Mouse (Mus musculus) monocyte, adult 5-6 weeks (primary cell): ENCODE measurements around the gene Dst. TPM values are rescaled to one million over a fixed set of nuclear protein-coding genes. Genes with fewer than 3 reads are reported as not detected.

Experiments used
- ATAC-seq: fragments of 153-309, 156-312 bp; replicated peaks from 2 replicates; pipeline ENCODE4 v1.8.0; 2017; ENCODE audit warnings: mild to moderate bottlenecking; ENCODE audit not compliant: low TSS enrichment, insufficient number of reproducible peaks, severe bottlenecking, poor library complexity, low FRiP score
- total RNA-seq: library from RNA; stranded (forward); fragments of 200-1000, 200-491, 200-594 nt; gene quantifications from 3 replicates; pipeline ENCODE4 v1.2.3, GENCODE M21; 2017

Dst gene
- total RNA-seq, 1 experiment from 2014 or later = 0.29 TPM

DNA sequence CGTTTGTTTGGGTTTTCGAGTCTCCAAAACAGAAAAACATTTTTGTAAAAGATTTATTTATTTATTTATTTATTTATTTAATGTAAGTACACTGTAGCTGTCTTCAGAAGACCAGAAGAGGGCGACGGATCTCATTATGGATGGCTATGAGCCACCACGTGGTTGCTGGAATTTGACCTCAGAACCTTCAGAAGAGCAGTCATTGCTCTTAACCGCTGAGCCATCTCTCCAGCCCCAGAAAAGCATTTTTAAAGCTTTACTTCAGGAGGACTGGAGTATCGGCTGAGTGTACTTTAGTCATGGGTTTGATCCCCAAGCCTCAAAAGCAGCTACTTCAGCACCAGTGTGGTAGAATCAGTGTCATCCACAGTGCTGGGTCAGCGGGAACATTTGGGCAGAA is 266.9 kb downstream of the Dst start:
- ATAC-seq = no peak

DNA sequence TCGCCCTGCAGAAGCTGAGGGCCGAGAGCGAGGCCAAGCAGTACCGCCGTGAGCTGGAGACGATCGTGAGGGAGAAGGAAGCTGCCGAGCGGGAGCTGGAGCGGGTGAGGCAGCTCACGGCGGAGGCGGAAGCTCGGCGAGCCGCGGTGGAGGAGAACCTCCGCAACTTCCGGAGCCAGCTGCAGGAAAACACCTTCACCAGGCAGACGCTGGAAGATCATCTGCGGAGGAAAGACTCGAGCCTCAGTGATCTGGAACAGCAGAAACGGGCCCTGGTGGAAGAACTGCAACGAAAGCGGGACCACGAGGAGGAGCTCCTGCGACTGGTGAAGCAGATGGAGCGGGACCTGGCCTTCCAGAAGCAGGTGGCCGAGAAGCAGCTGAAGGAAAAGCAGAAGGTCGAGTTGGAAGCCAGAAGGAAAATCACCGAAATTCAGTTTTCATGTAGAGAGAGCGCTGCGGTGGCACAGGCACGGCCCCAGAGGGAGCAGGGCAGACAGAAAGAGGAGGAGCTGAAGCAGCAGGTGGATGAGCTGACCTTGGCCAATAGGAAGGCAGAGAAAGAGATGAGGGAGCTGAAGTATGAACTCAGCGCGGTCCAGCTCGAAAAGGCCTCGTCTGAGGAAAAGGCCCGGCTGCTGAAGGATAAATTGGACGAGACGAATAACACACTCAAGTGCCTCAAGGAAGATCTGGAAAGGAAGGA is 270.1 kb downstream of the Dst start:
- no peak for ATAC-seq

DNA sequence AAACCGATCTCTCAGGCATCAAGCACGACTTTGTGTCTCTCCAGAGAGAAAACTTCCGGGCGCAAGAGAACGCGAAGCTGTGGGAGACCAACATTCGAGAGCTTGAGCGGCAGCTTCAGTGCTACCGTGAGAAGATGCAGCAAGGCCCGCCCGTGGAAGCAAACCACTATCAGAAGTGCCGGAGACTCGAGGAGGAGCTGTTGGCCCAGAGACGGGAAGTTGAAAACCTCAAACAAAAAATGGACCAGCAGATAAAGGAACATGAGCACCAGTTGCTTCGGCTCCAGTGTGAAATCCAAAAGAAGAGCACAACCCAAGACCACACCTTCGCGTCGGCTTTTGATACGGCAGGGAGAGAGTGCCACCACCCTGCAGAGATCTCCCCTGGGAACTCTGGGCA is 271.7 kb downstream of the Dst start:
- ATAC-seq = no peak

DNA sequence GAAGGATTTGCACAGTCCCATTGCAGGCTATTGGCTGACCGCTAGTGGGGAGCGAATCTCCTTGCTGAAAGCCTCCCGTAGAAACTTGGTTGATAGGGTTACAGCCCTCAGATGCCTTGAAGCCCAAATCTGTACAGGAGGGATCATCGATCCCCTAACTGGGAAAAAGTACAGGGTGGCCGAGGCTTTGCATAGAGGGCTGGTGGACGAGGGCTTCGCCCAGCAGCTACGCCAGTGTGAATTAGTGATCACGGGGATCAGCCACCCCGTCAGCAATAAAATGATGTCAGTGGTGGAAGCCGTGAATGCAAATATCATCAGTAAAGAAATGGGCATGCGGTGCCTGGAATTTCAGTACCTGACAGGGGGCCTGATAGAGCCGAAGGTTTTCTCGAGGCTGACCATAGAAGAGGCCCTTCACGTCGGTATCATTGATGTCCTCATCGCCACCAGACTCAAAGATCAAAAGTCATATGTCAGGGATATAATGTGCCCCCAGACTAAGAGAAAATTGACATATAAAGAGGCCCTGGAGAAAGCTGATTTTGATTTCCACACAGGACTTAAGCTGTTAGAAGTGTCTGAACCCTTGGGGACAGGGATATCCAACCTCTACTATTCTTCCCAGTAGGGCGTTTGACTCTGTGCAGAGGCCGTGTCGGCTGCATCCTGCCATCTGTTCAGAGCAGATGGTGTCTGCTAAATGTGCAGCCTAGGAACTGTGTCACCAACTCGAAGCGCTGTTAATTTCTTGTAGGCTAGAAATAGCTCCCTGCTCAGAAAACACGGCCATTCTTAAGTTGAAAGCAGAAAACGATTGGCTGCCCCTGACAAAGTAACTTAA is 274.6 kb downstream of the Dst start:
- ATAC-seq = no peak

DNA sequence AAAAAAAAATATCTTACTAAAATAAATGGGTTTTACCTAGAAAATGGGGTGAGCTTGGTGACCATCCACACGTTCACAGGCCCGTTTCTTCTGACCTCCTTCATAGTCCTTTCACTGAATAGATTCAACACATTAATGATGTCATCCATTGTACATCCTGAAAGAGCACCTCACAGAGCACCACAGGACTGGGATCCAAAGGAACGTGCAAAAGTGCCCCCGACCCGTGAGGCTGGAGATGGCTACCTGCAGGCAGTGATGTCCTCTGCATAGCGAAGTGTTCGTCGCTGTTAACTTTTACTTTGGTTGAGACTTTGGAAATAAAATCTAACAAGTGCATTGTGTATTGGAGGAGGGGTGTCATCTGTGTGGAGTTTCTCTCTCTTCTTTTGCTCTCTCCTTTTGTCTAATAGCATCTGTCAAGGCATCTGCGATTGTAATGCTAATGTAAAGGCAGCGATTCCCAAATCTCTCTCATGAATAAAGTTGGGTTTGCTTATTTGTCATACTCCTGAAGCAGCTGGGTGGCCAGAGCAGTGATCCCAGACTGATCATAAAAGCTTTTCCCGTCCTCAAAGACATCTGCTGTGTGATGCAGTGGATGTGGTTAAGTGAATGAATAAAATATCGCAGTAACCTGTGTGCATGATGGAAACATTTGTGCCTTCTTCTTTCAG is 275.4 kb downstream of the Dst start:
- ATAC-seq = no peak

DNA sequence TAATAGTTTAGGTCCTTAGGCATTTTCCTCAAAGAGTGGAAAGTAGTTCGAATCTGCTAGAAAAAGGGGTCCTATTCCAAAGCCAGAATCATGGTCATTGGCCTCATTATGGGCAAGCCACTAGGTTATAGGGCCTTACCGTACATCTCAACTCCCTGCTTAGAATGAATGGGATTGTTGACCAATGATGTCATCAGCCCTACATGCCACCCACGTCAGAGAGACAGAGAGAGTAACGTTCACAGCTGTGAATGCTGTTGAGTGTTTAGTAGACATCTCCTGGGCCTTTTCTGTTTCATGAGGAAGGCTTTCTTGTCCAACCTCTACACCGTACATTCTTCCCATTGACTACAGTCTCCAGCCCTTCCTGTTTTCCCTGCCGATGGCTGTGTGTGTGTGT is 276.2 kb downstream of the Dst start:
- no peak for ATAC-seq

DNA sequence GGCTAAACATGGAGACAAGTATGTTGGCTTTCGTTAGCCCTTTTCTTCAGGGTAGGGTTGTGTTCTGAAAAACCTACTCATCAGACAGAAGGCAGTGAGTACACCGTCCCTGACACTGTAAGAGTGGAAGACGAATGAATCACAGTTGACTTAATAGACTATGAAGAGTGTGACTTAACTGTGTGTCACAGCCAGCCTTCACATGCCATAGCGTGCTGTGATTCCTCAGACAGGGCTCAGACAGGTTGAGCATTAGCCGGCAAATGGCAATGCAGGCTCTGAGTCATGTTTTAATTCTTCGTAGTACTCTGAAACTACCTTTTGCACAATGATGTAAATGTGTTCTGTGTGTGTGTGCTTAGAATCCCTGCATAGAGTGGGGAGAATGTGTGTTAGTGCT is 278.0 kb downstream of the Dst start:
- no peak for ATAC-seq

DNA sequence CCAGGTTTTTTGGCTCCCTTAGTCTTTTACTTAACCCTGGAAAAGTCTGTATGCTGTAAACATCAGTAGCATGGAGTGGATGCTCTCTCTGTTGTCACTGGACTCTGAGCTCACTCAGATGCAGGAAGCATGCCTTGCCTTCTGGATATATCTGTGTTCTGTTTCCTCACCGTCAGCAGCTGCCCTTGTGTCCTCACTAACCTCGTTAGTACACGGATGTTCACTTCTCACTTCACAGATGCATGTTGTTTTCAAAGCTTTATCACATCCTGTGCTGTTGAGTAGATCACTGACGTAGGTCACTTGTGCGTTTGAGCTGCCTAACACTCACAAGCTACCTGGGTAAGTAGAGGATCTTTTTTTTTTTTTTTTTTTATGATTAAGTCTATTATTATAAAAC is 279.5 kb downstream of the Dst start:
- ATAC-seq = no peak

DNA sequence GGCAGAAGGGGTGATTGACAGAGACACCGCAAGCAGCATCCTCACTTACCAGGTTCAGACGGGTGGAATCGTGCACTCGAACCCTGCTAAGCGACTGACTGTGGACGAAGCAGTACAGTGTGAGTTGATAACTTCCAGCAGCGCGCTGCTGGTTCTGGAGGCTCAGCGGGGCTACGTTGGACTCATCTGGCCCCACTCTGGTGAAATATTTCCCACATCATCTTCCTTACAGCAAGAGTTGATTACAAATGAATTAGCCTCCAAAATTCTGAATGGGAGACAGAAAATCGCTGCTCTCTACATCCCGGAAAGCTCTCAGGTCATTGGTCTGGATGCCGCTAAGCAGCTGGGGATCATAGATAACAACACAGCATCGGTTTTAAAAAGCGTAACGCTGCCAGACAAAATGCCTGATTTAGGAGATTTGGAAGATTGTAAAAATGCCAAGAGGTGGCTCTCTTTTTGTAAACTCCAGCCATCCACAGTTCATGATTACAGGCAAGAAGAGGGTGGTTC is 280.8 kb downstream of the Dst start:
- ATAC-seq = no peak

DNA sequence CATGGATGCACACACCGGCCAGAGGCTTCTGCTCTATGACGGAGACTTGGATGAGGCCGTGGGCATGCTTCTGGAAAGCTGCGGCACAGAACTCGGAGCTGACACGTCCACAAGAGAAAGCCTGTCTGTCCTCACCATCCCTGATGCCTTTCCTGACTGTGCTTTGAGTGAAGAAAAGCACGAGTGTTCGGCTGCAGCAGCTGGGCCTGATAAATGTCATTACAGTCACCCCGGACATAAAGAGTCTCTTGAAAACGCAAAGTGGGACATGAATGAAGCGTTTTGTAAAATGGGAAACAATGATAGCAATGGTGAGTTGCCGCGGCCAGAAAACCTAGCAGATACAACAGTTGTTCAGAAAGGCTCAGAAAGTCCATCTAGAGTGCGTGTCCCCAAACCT is 281.3 kb downstream of the Dst start:
- ATAC-seq = no peak

DNA sequence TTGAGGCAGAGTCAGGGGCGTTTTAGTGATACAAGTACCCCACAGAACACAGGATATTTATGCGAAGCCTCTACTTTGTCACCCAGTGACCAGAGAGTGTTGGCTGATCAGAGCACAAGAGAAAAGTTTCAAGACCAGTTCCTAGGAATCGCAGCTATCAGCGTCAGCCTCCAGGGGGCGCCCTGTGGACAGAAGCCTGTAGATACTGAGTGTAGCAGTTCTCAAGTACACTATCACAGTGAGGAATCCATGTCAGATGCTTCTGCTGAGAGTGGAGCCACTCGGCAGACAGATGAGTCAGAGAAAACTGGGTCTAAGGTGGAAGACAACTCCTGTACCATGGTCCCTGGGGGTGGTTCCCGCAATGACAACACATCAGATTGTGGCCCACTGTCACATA is 281.9 kb downstream of the Dst start:
- ATAC-seq = no peak

DNA sequence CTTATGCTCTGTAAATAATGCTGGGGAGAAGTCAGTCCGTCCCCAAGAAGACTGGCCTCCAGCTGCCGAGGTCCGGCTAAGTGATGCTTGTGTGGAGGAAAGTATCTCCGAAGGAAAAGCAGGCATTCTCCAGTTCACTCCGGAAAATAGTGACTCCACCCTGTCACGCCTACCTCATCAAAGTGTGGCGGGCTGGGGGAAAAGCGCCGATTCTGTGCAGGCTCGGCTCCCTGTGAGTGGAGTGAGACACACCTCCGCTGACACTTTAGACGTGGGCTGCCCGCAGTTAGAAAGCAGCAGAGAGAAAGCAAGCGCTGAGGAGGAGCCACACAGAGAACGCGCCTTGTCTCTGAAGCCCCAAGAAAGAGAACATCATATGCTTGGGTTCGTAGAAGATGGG is 284.1 kb downstream of the Dst start:
- no peak for ATAC-seq

DNA sequence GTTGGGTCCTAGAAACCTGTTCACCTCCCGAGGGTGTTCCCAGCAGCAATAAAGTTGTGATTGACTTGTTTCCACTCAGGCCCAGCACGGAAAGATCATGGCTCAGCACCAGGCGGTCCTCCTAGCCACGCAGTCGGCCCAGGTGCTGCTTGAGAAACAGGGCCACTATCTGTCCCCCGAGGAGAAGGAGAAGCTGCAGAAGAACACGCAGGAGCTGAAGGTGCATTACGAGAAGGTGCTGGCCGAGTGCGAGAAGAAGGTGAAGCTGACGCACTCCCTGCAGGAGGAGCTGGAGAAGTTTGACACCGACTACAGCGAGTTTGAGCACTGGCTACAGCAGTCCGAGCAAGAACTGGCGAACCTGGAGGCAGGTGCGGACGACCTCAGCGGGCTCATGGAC is 292.8 kb downstream of the Dst start:
- no peak for ATAC-seq

DNA sequence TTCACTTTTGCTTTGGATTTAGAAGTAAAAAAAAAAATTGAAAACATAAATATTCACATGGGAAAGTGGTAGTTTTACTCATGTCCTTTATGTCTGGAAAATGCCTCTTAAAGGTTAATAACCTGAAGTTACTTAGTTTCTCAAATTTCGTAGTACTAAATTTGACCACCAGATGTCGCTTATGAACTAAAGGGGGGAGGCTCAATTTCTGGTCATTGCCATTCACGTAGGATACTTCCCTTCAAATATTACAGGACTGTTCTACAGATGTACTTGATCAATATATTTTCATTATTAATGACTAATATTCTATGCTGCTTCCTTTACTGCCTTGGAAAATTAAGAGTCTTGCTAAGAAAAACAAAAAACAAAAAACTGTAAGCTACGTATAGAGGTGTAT is 293.5 kb downstream of the Dst start:
- ATAC-seq = no peak

DNA sequence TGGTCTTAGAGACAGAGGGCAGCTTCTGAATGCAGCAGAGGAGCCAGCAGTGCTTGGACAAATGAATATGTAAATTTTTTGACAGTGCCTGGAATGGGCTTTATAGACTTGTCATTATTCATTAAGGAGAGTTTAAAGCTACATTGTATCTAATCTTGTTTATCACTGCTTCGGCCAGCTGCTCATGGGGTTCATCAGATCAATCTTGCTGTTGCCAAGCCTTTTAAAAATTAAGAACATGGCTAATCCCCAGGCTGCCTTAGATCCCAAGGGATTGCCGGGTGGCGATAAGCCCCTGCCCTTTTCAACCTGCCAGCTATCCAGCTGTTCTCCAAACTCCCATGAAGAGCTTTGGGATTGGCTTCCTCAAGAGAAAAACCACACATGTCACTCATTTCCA is 303.7 kb downstream of the Dst start:
- no peak for ATAC-seq

DNA sequence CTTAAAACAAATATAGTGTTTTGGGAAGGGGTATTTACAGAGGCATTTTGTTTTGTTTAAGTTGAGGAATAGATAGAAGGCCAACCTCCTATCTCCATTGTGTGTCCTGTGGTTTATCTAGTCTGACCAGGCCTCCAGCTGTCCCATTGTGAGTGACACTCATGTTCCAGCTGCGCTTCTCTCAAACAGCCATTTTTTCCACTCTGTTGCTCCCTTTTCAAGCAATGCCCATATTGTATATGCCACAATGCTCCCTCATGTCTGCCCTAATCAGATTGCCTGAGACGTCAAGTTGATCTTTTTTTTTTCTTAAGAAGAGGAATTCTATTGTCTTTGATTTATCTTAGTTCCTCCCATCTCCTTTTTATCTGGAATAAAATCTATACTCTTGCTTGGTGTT is 308.4 kb downstream of the Dst start:
- ATAC-seq = no peak

DNA sequence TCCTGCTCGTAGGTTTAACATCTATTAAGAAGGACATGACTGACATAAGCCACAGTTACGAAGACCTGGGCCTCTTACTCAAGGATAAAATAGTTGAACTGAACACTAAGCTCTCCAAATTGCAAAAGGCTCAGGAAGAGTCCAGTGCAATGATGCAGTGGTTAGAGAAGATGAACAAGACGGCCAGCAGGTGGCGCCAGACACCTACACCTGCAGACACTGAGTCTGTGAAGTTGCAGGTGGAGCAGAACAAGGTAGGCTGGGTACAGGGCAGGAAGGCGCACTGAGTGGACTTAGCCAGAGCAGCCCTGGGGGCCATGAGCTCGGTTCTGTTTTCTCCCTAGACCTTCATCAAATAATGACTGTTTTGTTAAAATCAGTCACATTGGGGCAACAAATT is 310.3 kb downstream of the Dst start:
- ATAC-seq = peak; percentile 56; the same call in 1 of the 2 replicates

DNA sequence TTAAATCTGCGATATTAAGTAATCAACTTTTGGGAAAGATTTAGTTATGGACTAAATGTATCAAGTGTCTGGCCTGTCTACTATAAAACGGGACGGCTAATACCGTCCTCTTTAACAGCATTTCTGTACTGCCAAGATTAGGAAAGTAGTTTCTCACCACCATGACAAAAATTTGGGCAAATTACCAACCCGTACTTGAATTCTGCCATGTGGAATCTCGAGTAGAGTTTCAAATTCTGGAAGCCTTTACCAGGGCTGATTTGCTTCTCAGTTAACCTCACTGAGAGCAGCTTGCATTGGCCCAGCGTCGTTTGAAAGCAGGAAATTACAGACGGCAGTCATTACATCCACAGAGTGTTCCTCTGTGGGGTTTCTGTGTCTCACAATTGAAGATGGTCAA is 310.8 kb downstream of the Dst start:
- ATAC-seq = no peak

DNA sequence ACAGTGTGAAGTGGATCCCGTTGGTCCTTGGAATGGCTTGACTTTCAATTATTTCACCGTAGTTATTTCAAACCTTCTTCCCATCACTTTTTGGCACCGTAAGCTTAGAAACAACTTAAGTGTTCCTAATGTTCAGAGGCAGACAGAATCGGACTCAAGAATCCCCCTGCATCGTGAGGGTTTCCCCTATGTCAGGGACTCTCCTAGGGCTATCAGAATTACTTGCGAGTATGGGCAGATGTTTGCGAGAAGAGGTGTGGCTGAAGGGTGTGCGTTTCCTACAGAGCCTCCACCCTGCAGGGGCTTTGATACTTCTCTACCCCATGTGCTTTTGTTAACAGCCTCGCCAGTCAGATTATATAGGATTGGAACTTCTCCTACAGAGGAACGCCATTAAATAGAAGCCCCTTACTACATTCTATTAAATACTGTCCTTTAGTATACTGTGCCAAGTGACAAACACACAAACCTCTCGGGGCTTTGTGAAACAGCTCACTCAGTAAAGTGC is 312.1 kb downstream of the Dst start:
- ATAC-seq = no peak
